Mouse (Mus musculus) megakaryocyte-erythroid progenitor cell, adult 5-6 weeks (primary cell): ENCODE data around the gene Grhl1. TPM values are rescaled to one million over a fixed set of nuclear protein-coding genes. Genes with fewer than 3 reads are reported as not detected.

Experiments used
- total RNA-seq, 2 experiments: library from RNA; stranded (forward) in 1 of 2; stranded (reverse) in 1 of 2; fragments of 200-1000, 215-1000 nt in 1 of 2; fragments of >200 nt in 1 of 2; fragmentation: Nextera tagmentation in 1 of 2; gene quantifications; 2 replicates each; pipeline ENCODE4 v1.2.3; 2014 to 2017

The Grhl1 gene
- total RNA-seq, 2 experiments from 2014 or later: not detected

Other genes with a start within 250 kb of the Grhl1 start
- gene Taf1b, start 73.9 kb upstream of the Grhl1 start, total RNA-seq (2014; fragmentation: Nextera tagmentation): 13.2 and 19.2 TPM in 2 replicates
- 34.5 and 40.6 TPM in 2 replicates for gene Taf1b, start 73.9 kb upstream of the Grhl1 start, total RNA-seq (2017)
- gene Klf11, start 79.0 kb downstream of the Grhl1 start, total RNA-seq (2014; fragmentation: Nextera tagmentation): 10.9 and 16.6 TPM in 2 replicates
- gene Klf11, start 79.0 kb downstream of the Grhl1 start, total RNA-seq (2017): 15.7 and 18.6 TPM in 2 replicates
- not detected in 2 replicates for gene Cys1, start 109.5 kb downstream of the Grhl1 start, total RNA-seq (2014; fragmentation: Nextera tagmentation)
- not detected in 2 replicates for gene Cys1, start 109.5 kb downstream of the Grhl1 start, total RNA-seq (2017)
- 188 and 245 TPM in 2 replicates for gene Rrm2, start 136.0 kb downstream of the Grhl1 start, total RNA-seq (2014; fragmentation: Nextera tagmentation)
- gene Rrm2, start 136.0 kb downstream of the Grhl1 start, total RNA-seq (2017): 98.3 and 173 TPM in 2 replicates